Mouse (Mus musculus) liver, embryonic 12.5 days (tissue): ENCODE measurements around the gene Crocc. TPM values are rescaled to one million over a fixed set of nuclear protein-coding genes. Genes with fewer than 3 reads are reported as not detected.

ENCODE experiments used
- ATAC-seq: fragments of 200-750 bp; cut with Nextera tagmentation; 2 replicates; pipeline ENCODE4 v1.8.0; 2017; ENCODE audit warnings: moderate number of reproducible peaks, mild to moderate bottlenecking, moderate library complexity
- H3K27ac ChIP-seq: fragments of 300-500 bp; sonication (generic); 2 replicates; pipeline ENCODE4 v1.5.1; 2016; ENCODE audit warnings: mild to moderate bottlenecking
- H3K27me3 ChIP-seq: fragments of 300-500 bp; sonication (generic); replicated peaks from 2 replicates; pipeline ENCODE4 v1.6.1; 2016; ENCODE audit warnings: mild to moderate bottlenecking, moderate library complexity
- H3K36me3 ChIP-seq: fragments of 300-500 bp; sonication (generic); 2 replicates; pipeline ENCODE4 v1.6.1; 2016; ENCODE audit warnings: mild to moderate bottlenecking, moderate library complexity
- H3K4me1 ChIP-seq: fragments of 300-500 bp; sonication (generic); 2 replicates; pipeline ENCODE4 v1.6.1; 2016
- H3K4me2 ChIP-seq: fragments of 300-500 bp; sonication (generic); 2 replicates; pipeline ENCODE4 v1.6.1; 2016; ENCODE audit warnings: mild to moderate bottlenecking, moderate library complexity
- H3K4me3 ChIP-seq: fragments of 300-500 bp; sonication (generic); 2 replicates; pipeline ENCODE4 v1.5.1; 2016; ENCODE audit warnings: mild to moderate bottlenecking, moderate library complexity
- H3K9ac ChIP-seq: fragments of 300-500 bp; sonication (generic); 2 replicates; pipeline ENCODE4 v1.6.1; 2016; ENCODE audit warnings: mild to moderate bottlenecking, moderate library complexity
- H3K9me3 ChIP-seq: fragments of 300-500 bp; sonication (generic); replicated peaks from 2 replicates; pipeline ENCODE4 v1.6.1; 2016; ENCODE audit warnings: mild to moderate bottlenecking, moderate library complexity
- WGBS: fragments of 180-500 bp; shearing (Covaris S2); methylation state at CpG from one replicate; pipeline ENCODE4 v1.1.7; 2016; ENCODE audit not compliant: insufficient replicate concordance; 5-methylcytosine and 5-hydroxymethylcytosine counted together
- polyA plus RNA-seq: library from polyadenylated mRNA; unstranded; fragments of >200 nt; fragmentation: Nextera tagmentation; extraction: Ambion mirVana; gene quantifications from 2 replicates; pipeline ENCODE4 v1.2.1, GENCODE M21; 2016

The Crocc gene
- polyA plus RNA-seq = 1.8 and 2.0 TPM in 2 replicates

DNA sequence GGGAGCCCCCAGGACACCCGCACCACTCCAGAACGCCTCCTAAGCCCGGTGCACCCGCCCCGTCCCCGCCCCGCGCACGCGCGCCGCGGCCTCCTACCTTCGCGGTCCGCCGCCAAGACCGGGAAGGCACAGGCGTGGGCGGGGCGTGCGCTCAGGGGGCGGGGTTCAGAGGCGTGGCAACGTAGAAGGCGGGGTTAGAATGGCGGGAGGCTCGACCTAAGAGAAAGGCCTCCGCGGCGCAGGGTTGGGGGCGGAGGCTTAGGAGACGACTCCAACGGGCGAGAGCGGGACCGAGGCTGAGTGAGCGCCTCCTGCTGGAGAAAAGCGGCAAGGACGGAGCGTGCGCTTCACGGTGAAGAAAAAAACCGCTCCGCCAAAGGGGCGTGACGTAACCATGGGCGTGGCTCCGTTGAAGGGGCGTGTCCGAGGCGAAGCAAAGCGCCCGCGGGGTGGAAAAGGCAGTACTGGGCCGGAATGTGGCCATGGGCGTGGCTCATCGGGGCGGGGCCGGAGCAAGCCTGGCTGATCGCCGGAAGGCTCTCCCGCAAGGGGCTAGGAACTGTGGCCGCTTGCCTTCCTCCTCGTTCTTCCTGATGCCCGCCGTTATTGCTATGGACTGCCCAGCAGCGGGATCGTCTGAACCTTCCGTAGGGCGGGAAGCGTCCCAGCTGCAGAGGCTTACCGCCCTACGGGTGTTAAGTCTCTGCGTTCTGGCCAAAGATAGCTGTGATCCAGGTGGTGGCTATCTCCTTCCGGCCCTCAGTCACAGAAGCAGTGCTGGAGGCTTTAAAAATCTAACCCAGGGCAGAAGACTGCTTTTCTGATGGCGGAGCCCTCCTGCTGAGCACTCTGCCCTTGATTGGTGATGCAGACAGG, at the start of gene Crocc:
Gene Crocc, minus strand, starts transcription at position 125 of the 876 bp plus-strand sequence.
- Histone ChIP-seq H3K4me3 (peak within 1 kb of the TSS; percentile 65), H3K36me3 (peaks cover 20% of the 10 kb centered on the region), H3K27me3 (no peaks in the 10 kb centered on the region), H3K4me1 (peaks cover 35% of the 10 kb centered on the region), H3K27ac (peak within 1 kb of the TSS; percentile 85), H3K4me2 (peak within 1 kb of the TSS; percentile 92), H3K9ac (peak within 1 kb of the TSS; percentile 77), H3K9me3 (no peaks in the 10 kb centered on the region)
- under 1% methylated on average over 75 of the region's 77 CpGs for WGBS
- ATAC-seq = peak; percentile 90

DNA sequence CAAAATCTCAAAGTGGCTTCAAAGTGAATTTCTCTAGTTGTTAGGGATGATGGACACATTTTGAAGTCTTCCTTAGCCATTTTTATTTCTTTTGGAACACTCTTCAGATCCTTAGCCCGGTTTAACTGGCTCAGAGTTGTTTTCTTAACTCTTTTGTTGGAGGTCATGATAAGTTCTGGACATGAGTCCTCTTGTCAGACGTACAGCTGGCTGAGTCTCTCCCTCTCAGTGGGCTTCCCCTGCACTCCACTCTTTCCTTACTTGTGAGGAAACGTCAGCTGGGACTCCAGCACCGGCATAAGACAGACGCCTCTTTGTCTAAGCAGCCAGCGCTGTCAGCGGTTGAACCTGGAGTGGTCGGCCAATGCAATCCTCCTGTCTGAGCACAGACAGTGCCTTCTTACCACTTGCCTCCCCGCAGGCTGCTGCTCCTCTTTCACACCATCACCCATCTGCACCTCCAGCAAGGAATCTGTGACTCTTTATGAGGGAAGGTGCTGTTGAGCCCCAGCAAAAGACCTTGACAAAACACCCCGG, 47.9 kb upstream of the Crocc start:
- WGBS = 42% methylated on average over 10 of the region's 10 CpGs
- H3K4me1 ChIP-seq = no peaks in the 10 kb centered on the region
- H3K9me3 ChIP-seq = 0 out of 2 replicates have a peak, but pooled peaks cover 9% of the 10 kb centered on the region
- ATAC-seq = no peak
- no peak overlapping the region for H3K9ac ChIP-seq
- peaks cover 31% of the 10 kb centered on the region for H3K36me3 ChIP-seq
- no peak overlapping the region for H3K4me3 ChIP-seq
- 0 out of 2 replicates have a peak, but pooled peaks cover 9% of the 10 kb centered on the region for H3K27me3 ChIP-seq
- no peak overlapping the region for H3K27ac ChIP-seq
- H3K4me2 ChIP-seq = no peak overlapping the region

DNA sequence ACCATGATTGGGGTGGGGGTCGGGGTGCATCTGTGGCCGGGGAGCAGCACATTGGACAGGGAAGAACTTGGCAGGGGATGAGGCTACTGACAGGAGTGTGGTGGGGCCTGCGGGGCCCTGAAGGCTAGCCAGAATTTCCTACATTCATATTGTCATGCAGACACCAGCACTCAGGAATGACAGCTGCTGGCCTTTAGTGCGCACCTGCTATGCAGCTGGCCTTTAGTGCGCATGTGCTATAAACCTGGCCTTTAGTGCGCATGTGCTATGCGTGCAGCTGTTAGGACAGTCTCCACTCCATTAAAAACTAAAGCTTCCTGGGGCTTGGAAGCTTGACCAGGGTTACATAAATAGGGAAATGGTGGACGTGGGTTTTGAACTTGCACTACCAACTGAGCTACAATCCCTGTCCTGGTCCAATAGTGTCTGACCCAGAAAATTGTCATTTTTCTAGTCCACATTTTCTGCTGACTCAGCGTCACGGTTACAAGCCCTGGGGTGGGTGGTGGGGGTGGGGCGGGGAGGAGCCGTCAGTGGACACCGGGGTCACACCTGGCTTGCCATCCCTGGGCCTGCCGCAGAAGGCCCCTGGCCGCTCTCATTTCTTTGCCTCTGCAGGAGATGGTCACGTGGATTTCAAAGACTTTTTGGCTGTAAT, 46.3 kb upstream of the Crocc start:
- Histone ChIP-seq H3K27me3 (0 out of 2 replicates have a peak, but pooled peaks cover 9% of the 10 kb centered on the region), H3K9me3 (0 out of 2 replicates have a peak, but pooled peaks cover 9% of the 10 kb centered on the region), H3K4me2 (no peak overlapping the region), H3K4me1 (no peaks in the 10 kb centered on the region), H3K9ac (no peak overlapping the region), H3K4me3 (no peak overlapping the region), H3K36me3 (peaks cover 15% of the 10 kb centered on the region), H3K27ac (no peak overlapping the region)
- no peak for ATAC-seq
- 74% methylated on average over 16 of the region's 16 CpGs for WGBS

DNA sequence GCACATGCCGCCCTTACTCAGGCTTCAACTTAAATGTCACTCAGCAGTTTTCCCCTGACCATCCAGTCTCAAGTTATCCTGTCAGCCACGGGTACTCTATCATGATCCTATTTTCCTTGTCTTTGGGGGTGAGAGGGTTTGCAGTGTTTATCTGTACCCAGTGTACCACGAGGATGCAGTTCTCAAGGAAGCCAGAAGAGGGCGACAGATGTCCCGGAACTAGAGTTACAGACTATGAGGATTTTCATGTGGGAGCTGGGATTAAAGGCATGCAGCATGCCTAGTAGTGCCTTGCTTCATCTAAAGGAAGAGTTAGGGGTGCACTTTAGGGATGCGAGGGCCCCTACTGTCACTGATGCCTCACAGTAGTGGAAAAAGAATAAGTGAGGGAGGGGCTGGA, 41.5 kb upstream of the Crocc start:
- Histone ChIP-seq H3K27me3 (0 out of 2 replicates have a peak, but pooled peaks cover 9% of the 10 kb centered on the region), H3K4me3 (no peak overlapping the region), H3K27ac (no peak overlapping the region), H3K9ac (no peak overlapping the region), H3K4me2 (no peak overlapping the region), H3K4me1 (peaks cover 23% of the 10 kb centered on the region), H3K36me3 (no peaks in the 10 kb centered on the region), H3K9me3 (no peaks in the 10 kb centered on the region)
- ATAC-seq = no peak
- 54% methylated on average over 6 of the region's 6 CpGs for WGBS

DNA sequence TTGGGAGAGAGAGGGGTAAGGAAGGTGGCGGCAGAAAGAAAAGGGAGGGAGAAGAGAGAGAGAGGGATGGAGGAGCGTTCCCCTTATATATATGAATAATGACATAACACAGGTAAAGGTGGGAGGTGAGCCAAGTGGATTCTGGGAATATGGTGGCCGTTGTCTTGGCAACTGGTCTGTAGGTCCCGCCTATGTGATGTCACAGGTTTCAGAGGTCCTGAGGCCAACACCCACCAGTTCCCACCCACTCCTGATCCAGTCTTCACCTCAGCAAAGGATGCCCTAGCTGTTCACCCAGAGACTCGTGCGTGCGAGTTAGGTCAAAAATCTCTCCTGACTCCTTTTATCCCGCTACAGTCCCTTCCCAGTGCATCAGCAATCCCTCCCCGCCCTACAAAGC, 40.9 kb upstream of the Crocc start:
- no peak overlapping the region for H3K4me2 ChIP-seq
- no peaks in the 10 kb centered on the region for H3K36me3 ChIP-seq
- 87% methylated on average over 9 of the region's 9 CpGs for WGBS
- no peak for ATAC-seq
- H3K27me3 ChIP-seq = 0 out of 2 replicates have a peak, but pooled peaks cover 9% of the 10 kb centered on the region
- H3K4me3 ChIP-seq = no peak overlapping the region
- no peaks in the 10 kb centered on the region for H3K9me3 ChIP-seq
- no peak overlapping the region for H3K9ac ChIP-seq
- H3K4me1 ChIP-seq = peaks cover 29% of the 10 kb centered on the region
- H3K27ac ChIP-seq = no peak overlapping the region

DNA sequence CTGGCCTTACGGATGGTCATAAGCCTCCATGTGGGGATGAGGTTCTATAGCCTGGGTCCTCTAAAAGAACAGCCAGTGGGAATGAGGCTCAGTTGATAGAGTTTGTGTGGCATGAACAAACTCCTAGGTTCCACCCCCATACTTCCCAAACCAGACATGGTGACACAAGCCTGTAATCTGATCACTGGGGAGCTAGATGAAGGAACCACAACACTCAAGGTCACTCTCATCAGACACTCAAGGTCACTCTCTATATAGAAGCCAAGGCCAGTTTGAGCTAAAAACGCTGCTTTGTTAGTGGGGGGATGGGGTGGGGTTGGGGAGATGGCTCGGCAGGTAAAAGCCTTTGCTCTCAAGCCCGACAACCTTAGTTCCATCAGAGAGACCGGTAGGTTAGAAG, 39.6 kb upstream of the Crocc start:
- H3K4me2 ChIP-seq = no peak overlapping the region
- no peak for ATAC-seq
- H3K9ac ChIP-seq = no peak overlapping the region
- WGBS = 65% methylated on average over 5 of the region's 5 CpGs
- no peak overlapping the region for H3K27ac ChIP-seq
- no peaks in the 10 kb centered on the region for H3K9me3 ChIP-seq
- H3K27me3 ChIP-seq = 0 out of 2 replicates have a peak, but pooled peaks cover 9% of the 10 kb centered on the region
- no peak overlapping the region for H3K4me3 ChIP-seq
- peaks cover 32% of the 10 kb centered on the region for H3K4me1 ChIP-seq
- no peaks in the 10 kb centered on the region for H3K36me3 ChIP-seq

DNA sequence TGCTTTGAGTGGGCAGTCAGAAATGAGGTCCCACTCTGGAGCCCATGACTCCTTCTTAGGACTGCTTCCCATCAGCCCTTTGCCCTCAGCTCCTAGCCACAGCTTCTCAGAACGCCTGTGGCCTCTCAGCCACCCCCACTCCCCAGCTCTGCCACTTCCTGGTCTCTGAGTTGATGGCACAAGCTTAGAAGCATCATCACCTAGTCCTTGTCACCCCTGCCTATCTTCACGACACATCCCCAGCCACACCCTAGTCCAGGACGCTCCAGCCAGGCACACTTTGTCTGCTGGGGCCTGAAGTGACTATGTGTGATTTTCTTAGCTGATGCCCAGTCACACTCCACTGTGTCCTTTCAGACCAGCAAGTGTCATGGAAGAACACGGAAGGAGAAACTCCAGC, 38.6 kb upstream of the Crocc start:
- Histone ChIP-seq H3K36me3 (no peaks in the 10 kb centered on the region), H3K9ac (no peak overlapping the region), H3K4me1 (peaks cover 32% of the 10 kb centered on the region), H3K27me3 (0 out of 2 replicates have a peak, but pooled peaks cover under 1% of the 10 kb centered on the region), H3K4me3 (no peak overlapping the region), H3K4me2 (peak overlapping the region; percentile 21), H3K27ac (no peak overlapping the region), H3K9me3 (no peaks in the 10 kb centered on the region)
- 22% methylated on average over 4 of the region's 4 CpGs for WGBS
- ATAC-seq = peak; percentile 74

DNA sequence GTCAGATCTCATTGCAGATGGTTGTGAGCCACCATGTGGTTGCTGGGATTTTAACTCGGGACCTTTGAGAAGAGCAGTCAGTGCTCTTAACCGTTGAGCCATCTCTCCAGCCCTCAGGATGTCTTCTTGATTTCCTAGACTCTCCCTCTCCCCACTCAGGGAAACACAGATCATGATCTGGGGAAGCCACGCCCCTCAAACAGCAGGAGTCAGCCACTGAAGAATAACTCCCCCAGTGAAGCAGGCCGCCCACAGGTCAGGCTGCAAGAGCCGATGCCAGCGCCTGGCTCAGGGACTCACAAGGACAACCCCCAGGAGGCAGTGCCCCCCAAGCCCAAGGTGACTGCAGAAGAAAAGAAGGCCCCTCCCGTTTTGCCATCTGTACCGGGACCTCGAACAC, 36.4 kb upstream of the Crocc start:
- Histone ChIP-seq H3K4me1 (peaks cover 32% of the 10 kb centered on the region), H3K9me3 (no peaks in the 10 kb centered on the region), H3K9ac (no peak overlapping the region), H3K36me3 (no peaks in the 10 kb centered on the region), H3K27ac (no peak overlapping the region), H3K4me3 (no peak overlapping the region), H3K27me3 (no peaks in the 10 kb centered on the region), H3K4me2 (no peak overlapping the region)
- 35% methylated on average over 9 of the region's 9 CpGs for WGBS
- ATAC-seq = no peak

DNA sequence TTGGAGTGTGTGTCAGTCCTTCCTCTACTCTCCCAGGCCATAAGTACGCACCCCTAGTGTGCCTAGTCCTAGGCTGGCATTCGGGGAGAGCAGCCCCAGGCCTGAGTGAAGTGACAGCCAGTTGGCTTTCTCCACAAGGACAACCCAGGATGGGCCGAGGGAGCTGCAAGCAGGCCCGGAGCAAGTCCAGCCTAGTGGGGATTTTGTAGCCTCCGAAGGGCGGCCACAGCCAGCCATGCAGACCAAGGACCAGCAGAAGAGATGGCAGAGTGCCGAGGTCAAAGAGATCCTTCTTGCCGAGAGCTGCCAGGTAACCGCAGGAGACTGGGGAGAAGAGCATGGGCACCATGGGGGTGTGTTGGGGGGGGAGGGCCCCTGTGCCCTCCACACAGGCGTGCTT, 34.7 kb upstream of the Crocc start:
- Histone ChIP-seq H3K4me2 (no peak overlapping the region), H3K36me3 (no peaks in the 10 kb centered on the region), H3K4me3 (no peak overlapping the region), H3K27ac (no peak overlapping the region), H3K9ac (no peak overlapping the region), H3K9me3 (no peaks in the 10 kb centered on the region), H3K27me3 (0 out of 2 replicates have a peak, but pooled peaks cover 7% of the 10 kb centered on the region), H3K4me1 (peaks cover 29% of the 10 kb centered on the region)
- 79% methylated on average over 10 of the region's 10 CpGs for WGBS
- ATAC-seq = no peak

DNA sequence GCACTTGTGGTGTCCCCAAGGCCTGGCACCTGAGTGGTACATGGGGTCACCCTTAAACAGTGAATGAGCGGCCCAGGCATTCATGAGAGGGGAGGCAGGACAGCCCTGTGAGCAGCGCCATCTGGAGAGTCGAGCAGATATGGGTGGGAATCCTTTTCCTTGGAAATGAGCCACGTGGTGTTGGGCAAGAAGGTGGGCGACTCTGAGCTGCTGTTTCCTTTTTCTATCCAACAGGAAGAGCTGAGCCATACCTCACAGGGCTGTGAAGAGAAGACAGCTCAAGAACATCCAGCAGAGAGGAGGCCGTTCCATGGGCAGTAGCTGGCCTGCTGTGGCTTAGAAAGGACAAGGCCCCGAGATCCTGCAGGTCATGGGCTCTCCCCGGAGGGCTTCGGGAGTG, 28.4 kb upstream of the Crocc start:
- no peak overlapping the region for H3K4me2 ChIP-seq
- no peaks in the 10 kb centered on the region for H3K9me3 ChIP-seq
- no peak overlapping the region for H3K9ac ChIP-seq
- H3K4me3 ChIP-seq = no peak overlapping the region
- H3K27ac ChIP-seq = no peak overlapping the region
- H3K27me3 ChIP-seq = 0 out of 2 replicates have a peak, but pooled peaks cover 13% of the 10 kb centered on the region
- 72% methylated on average over 9 of the region's 9 CpGs for WGBS
- no peaks in the 10 kb centered on the region for H3K36me3 ChIP-seq
- ATAC-seq = no peak
- H3K4me1 ChIP-seq = peaks cover 22% of the 10 kb centered on the region

DNA sequence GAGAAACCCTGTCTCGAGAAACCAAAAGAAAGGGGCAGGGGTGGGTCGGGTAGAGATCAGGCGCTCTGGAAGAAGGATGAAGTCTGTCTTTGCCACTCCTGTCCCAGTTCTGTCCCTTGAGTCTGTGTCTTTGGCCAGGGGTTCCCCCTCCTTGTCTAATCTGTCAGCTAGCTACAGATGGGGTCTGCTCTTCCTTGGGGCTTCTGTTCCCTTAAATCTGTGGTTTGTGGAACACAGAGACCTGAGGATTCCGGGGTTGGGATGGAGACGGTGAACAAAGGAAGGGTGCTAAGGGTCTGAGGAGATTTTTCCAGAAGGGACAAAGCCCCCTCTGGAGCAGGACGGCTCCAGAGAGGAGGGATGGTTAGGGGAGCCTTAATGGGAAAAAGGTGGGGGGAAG, 27.7 kb upstream of the Crocc start, which contains the start of gene Spata21:
Gene Spata21, plus strand, starts transcription at position 301 of the 400 bp plus-strand sequence.
- no peak for ATAC-seq
- H3K9me3 ChIP-seq = no peaks in the 10 kb centered on the region
- 0 out of 2 replicates have a peak, but pooled peaks cover 13% of the 10 kb centered on the region for H3K27me3 ChIP-seq
- H3K4me1 ChIP-seq = peaks cover 22% of the 10 kb centered on the region
- WGBS = 63% methylated on average over 6 of the region's 6 CpGs
- no peak within 1 kb of the TSS for H3K9ac ChIP-seq
- H3K36me3 ChIP-seq = no peaks in the 10 kb centered on the region
- H3K4me2 ChIP-seq = peak within 1 kb of the TSS; percentile 44; the same call in 1 of the 2 replicates
- H3K4me3 ChIP-seq = no peak within 1 kb of the TSS
- H3K27ac ChIP-seq = peak within 1 kb of the TSS; percentile 36; the same call in 1 of the 2 replicates
